Mouse (Mus musculus) limb, embryonic 14.5 days (tissue): ENCODE measurements around the gene Zc3hav1. TPM values are rescaled to one million over a fixed set of nuclear protein-coding genes. Genes with fewer than 3 reads are reported as not detected.

Experiments
- ATAC-seq: fragments of 200-750 bp; cut with Nextera tagmentation; 2 replicates; pipeline ENCODE4 v1.8.0; 2017; ENCODE audit warnings: low read depth, moderate number of reproducible peaks, moderate TSS enrichment; ENCODE audit not compliant: low FRiP score
- DNase-seq: peaks from one replicate; pipeline ENCODE4 v3.0.0-alpha.2; 2015; ENCODE audit warnings: low spot score
- H3K27ac ChIP-seq: fragments of 300-500 bp; sonication (generic); replicated peaks from 2 replicates; pipeline ENCODE4 v1.5.1; 2014; ENCODE audit warnings: low read depth, mild to moderate bottlenecking, low read length, moderate library complexity, mixed read lengths
- H3K27me3 ChIP-seq: fragments of 300-500 bp; sonication (generic); 2 replicates; pipeline ENCODE4 v1.6.1; 2014; ENCODE audit warnings: low read length, mixed read lengths; ENCODE audit not compliant: control insufficient read depth, insufficient read depth
- H3K36me3 ChIP-seq: fragments of 300-500 bp; sonication (generic); 2 replicates; pipeline ENCODE4 v1.6.1; 2014; ENCODE audit warnings: mild to moderate bottlenecking, low read length, moderate library complexity, mixed read lengths; ENCODE audit not compliant: control insufficient read depth, insufficient read depth
- H3K4me1 ChIP-seq: fragments of 300-500 bp; sonication (generic); 2 replicates; pipeline ENCODE4 v1.6.1; 2014; ENCODE audit warnings: antibody characterized with exemption, low read length, mixed read lengths; ENCODE audit not compliant: control insufficient read depth, insufficient read depth
- H3K4me2 ChIP-seq: fragments of 300-500 bp; sonication (generic); replicated peaks from 2 replicates; pipeline ENCODE4 v1.6.1; 2014; ENCODE audit warnings: low read depth, mild to moderate bottlenecking, low read length, moderate library complexity; ENCODE audit not compliant: severe bottlenecking
- H3K4me3 ChIP-seq: fragments of 300-500 bp; sonication (generic); replicated peaks from 2 replicates; pipeline ENCODE4 v1.5.1; 2014; ENCODE audit warnings: low read length
- H3K9ac ChIP-seq: fragments of 300-500 bp; sonication (generic); 2 replicates; pipeline ENCODE4 v1.6.1; 2014; ENCODE audit warnings: mild to moderate bottlenecking, low read depth, low read length, moderate library complexity; ENCODE audit not compliant: severe bottlenecking
- H3K9me3 ChIP-seq: fragments of 300-500 bp; sonication (generic); 2 replicates; pipeline ENCODE4 v1.6.1; 2016; ENCODE audit warnings: low read length; ENCODE audit not compliant: control insufficient read depth
- POLR2A ChIP-seq: fragments of 200-500 bp; IDR thresholded peaks from 2 replicates; pipeline ENCODE4 v1.8.0; 2012; ENCODE audit warnings: inconsistent platforms, mild to moderate bottlenecking, moderate library complexity, borderline replicate concordance; ENCODE audit not compliant: insufficient read depth, insufficient read length; ENCODE audit errors: extremely low read depth
- WGBS: fragments of 180-500 bp; shearing (Covaris S2); extraction: QIAGEN DNeasy Blood & Tissue Kit; methylation state at CpG from one replicate; pipeline ENCODE4 v1.1.7; 2014; 5-methylcytosine and 5-hydroxymethylcytosine counted together
- polyA plus RNA-seq, 2 experiments: library from polyadenylated mRNA; depleted of rRNA in 1 of 2; stranded (reverse) in 1 of 2; unstranded in 1 of 2; fragments of >200 nt; fragmentation: Nextera tagmentation in 1 of 2; extraction: Ambion mirVana in 1 of 2; gene quantifications; 2 replicates each; pipeline versions ENCODE4 v1.2.1 to v1.2.3; 2012 to 2014

The Zc3hav1 gene
- polyA plus RNA-seq, 2 experiments, result 4.3 to 4.5 TPM

- DNase-seq (no peak), ATAC-seq (no peak)
- Histone ChIP-seq H3K9me3 (0 out of 2 replicates have a peak, but pooled peaks cover 6% of the 10 kb centered on the region), H3K4me2 (no peak overlapping the region), H3K27ac (no peak overlapping the region), H3K4me1 (no peaks in the 10 kb centered on the region), H3K9ac (no peak overlapping the region), H3K27me3 (no peaks in the 10 kb centered on the region), H3K4me3 (no peak overlapping the region), H3K36me3 (no peaks in the 10 kb centered on the region)
- WGBS, result 83% methylated on average over 3 of the region's 3 CpGs
- TF ChIP-seq POLR2A, result no peak
Observed at GRCm38 (mm10) chr6:38369945-38370344, 15.5 kb upstream of the Zc3hav1 start.

DNA sequence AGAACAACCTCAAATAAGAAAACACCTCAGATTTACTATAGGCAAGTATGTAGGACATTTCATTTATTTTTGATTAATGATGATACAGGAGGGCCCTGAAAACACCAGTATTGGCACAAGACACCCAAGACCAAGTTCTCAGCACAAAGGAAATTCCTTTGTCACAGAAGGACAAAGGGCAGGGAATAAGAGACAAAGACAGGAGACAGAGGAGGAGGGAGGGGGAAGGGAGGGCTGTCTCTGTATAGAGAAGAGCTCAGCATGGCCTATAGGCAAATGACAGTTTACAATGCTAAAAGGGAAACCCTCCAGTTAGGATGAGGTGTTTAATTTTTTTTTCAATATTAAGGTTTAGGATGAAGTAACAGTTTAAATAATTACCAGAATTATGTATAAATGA, 9.7 kb upstream of the Zc3hav1 start:
- TF ChIP-seq POLR2A, result no peak
- DNase-seq (no peak), ATAC-seq (no peak)
- Histone ChIP-seq H3K4me2 (no peak overlapping the region), H3K27ac (no peak overlapping the region), H3K27me3 (no peaks in the 10 kb centered on the region), H3K9me3 (no peaks in the 10 kb centered on the region), H3K9ac (no peak overlapping the region), H3K4me3 (no peak overlapping the region), H3K36me3 (no peaks in the 10 kb centered on the region), H3K4me1 (no peaks in the 10 kb centered on the region)

- Histone ChIP-seq H3K27me3 (no peaks in the 10 kb centered on the region), H3K4me3 (no peak overlapping the region), H3K4me1 (no peaks in the 10 kb centered on the region), H3K4me2 (no peak overlapping the region), H3K27ac (no peak overlapping the region), H3K9ac (no peak overlapping the region), H3K36me3 (no peaks in the 10 kb centered on the region), H3K9me3 (no peaks in the 10 kb centered on the region)
- no peak for ATAC-seq
- no peak for TF ChIP-seq POLR2A
- 37% methylated on average over 4 of the region's 4 CpGs for WGBS
- no peak for DNase-seq
Observed at GRCm38 (mm10) chr6:38363370-38363769, 9.0 kb upstream of the Zc3hav1 start.

- no peak overlapping the region for H3K9ac ChIP-seq
- no peaks in the 10 kb centered on the region for H3K4me1 ChIP-seq
- no peak for TF ChIP-seq POLR2A
- WGBS, result 18% methylated on average over 1 of the region's 1 CpGs
- H3K36me3 ChIP-seq, result no peaks in the 10 kb centered on the region
- no peak for ATAC-seq
- no peak for DNase-seq
- H3K27ac ChIP-seq, result no peak overlapping the region
- no peak overlapping the region for H3K4me2 ChIP-seq
- H3K4me3 ChIP-seq, result no peak overlapping the region
- H3K9me3 ChIP-seq, result no peaks in the 10 kb centered on the region
- no peaks in the 10 kb centered on the region; the same call in 1 of the 2 replicates for H3K27me3 ChIP-seq
Observed at GRCm38 (mm10) chr6:38361937-38362336, 7.5 kb upstream of the Zc3hav1 start.

GRCm38 (mm10) chr6:38361065-38361464, 6.7 kb upstream of the Zc3hav1 start:
- Histone ChIP-seq H3K27me3 (peaks cover 5% of the 10 kb centered on the region), H3K36me3 (no peaks in the 10 kb centered on the region), H3K27ac (no peak overlapping the region), H3K9ac (no peak overlapping the region), H3K4me3 (no peak overlapping the region), H3K4me2 (no peak overlapping the region), H3K4me1 (no peaks in the 10 kb centered on the region), H3K9me3 (no peaks in the 10 kb centered on the region)
- ATAC-seq (no peak), DNase-seq (no peak)
- no peak for TF ChIP-seq POLR2A
- WGBS, result 75% methylated on average over 4 of the region's 4 CpGs
